Mouse (Mus musculus) embryonic fibroblast, embryonic 13.5 days (primary cell): Measurements from ENCODE around the gene Acer2. TPM values are rescaled to one million over a fixed set of nuclear protein-coding genes. Genes with fewer than 3 reads are reported as not detected.

ENCODE experiments used
- H3K27ac ChIP-seq: 2 replicates; pipeline ENCODE4 v1.5.1; 2012; ENCODE audit warnings: low read length, control low read depth, inconsistent platforms; ENCODE audit not compliant: insufficient read depth
- H3K4me1 ChIP-seq: 2 replicates; pipeline ENCODE4 v1.6.1; 2011; ENCODE audit warnings: low read length; ENCODE audit not compliant: control insufficient read depth, insufficient read depth
- H3K4me3 ChIP-seq: 2 replicates; pipeline ENCODE4 v1.5.1; 2011; ENCODE audit warnings: mild to moderate bottlenecking, control low read depth, low read length; ENCODE audit not compliant: insufficient read depth
- CTCF ChIP-seq: IDR thresholded peaks from 2 replicates; pipeline ENCODE4 v1.5.1; 2011; ENCODE audit warnings: mild to moderate bottlenecking, control low read depth, low read length, moderate library complexity, borderline replicate concordance; ENCODE audit not compliant: insufficient read depth
- POLR2A ChIP-seq: IDR thresholded peaks from 2 replicates; pipeline ENCODE4 v1.6.1; 2011; ENCODE audit warnings: low read depth, mild to moderate bottlenecking, control low read depth, low read length, moderate library complexity
- polyA plus RNA-seq: library from polyadenylated mRNA; stranded (reverse); fragments of >200 nt; gene quantifications from 2 replicates; pipeline ENCODE4 v1.2.4, GENCODE M21; 2011; ENCODE audit warnings: low read depth; ENCODE audit not compliant: missing spikeins, insufficient read length

Gene Acer2
- polyA plus RNA-seq, 1 experiment: 0.77 TPM

DNA sequence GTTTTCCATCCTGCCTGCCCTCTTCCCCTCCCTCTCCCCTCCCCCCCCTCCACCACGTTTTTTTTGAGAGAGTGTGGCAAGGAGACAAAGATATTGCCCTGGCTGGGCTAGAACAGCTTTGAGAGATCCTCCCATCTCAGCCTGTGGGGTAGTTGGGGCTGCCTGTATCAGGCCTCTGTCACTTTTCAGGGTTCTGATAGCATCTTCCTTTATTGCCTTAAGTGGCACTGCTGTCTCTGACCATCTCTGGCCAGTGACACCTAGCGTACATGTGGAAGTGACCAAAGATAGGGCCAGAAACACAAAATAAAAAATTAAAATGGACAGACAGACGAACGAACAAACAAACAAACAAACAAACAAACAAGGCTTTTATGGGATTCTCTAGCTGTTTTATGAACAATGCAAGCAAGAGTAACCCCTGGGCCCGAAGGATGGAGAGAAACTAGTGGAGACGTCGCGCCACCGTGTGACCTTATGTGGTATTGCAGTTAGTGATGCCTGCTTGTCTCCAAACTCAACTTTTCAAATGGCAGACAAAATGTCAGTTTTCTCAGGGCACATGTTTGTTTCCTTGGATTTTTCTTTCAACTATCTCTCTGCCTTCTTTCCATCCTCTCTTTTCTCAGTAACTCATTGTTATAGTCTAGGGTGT lies 50.7 kb downstream of the Acer2 start:
- Histone ChIP-seq H3K4me3 (no peak overlapping the region), H3K4me1 (no peaks in the 10 kb centered on the region), H3K27ac (no peak overlapping the region)
- TF ChIP-seq CTCF: peak; percentile 92
- TF ChIP-seq POLR2A: no peak

DNA sequence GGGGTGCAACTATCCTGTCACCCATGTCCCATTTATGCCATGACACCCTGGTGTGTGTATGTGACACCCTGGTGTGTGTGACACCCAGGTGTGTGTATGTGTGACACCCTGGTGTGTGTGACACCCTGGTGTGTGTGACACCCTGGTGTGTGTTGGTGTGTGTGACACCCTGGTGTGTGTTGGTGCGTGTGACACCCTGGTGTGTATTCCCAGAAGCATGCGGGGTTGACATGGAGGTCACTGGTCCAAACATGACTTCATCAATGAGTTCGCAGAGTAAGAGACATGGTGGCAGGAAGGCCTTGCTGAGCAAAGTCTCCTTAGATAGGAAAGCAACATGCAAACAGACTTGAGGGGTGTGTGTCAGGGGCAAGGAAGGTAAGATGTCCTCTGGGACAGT lies 52.8 kb downstream of the Acer2 start:
- TF ChIP-seq POLR2A (no peak), CTCF (no peak)
- H3K4me3 ChIP-seq: no peak overlapping the region

DNA sequence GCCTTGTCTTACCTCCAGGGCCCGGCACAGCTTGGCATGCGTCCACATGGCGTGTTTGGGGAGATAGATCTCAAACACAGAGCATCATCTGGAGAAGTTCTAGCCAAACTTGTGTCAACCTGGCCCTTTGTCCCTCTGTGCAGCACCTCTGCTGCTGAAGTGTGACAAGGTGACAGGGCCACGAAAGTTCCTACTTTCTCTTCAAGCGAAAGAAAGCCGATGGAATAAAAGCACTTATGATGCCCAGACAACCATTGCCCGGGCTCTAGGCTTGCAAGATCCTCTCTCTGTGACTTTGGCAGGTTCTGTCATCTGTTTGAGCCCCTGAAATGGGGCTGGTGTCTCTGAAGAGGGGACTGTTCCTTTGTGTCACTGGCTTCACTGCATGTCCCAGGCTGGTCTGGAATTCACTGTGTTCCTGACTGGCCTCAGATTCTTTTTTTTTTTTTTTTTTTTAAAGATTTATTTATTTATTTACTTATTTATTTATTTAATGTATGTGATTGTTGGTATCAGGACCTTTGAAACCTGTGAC lies 56.0 kb downstream of the Acer2 start:
- no peaks in the 10 kb centered on the region for H3K4me1 ChIP-seq
- TF ChIP-seq CTCF: no peak
- TF ChIP-seq POLR2A: no peak
- no peak overlapping the region for H3K27ac ChIP-seq
- H3K4me3 ChIP-seq: no peak overlapping the region

More for the DNA sequence above, 52.8 kb downstream of the Acer2 start:
- Histone ChIP-seq H3K4me1 (no peaks in the 10 kb centered on the region), H3K27ac (no peak overlapping the region)

DNA sequence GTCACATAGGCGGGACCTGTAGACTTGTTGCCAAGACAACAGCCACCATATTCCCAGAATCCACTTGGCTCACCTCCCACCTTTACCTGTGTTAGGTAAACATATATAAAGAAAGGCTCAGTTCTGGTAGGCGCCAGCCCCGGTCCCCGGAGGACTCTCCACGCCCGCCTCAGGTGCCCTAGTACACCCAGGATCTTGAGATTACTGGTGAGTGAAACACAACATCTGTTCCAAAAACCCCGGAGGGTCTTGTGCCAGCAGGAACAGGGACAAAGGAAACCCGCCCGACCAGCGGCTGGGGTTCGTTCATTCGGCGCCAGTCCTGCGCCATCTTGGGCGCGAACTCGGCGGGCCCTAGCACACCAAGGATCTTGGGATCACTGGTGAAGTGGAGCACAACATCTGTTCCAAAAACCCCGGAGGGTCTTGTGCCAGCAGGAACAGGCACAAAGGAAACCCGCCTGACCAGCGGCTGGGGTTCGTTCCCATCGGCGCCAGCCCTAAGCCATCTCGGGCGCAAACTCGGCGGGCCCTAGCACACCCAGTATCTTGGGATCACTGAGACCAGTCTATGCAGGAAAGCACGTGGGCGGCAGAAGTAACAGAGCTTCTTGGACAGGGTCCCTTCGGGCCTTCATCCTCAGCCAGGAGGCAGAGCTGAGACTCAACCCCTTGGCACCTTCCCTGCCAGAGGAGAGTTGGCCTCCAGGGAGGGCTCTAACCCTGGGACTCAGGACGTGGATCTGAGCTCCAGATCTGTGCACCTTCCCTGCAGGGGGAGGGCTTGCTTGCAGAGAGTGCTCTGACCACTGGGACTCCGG lies 56.6 kb downstream of the Acer2 start:
- H3K4me1 ChIP-seq: no peaks in the 10 kb centered on the region
- no peak overlapping the region for H3K4me3 ChIP-seq
- TF ChIP-seq CTCF (no peak), POLR2A (no peak)
- no peak overlapping the region for H3K27ac ChIP-seq

DNA sequence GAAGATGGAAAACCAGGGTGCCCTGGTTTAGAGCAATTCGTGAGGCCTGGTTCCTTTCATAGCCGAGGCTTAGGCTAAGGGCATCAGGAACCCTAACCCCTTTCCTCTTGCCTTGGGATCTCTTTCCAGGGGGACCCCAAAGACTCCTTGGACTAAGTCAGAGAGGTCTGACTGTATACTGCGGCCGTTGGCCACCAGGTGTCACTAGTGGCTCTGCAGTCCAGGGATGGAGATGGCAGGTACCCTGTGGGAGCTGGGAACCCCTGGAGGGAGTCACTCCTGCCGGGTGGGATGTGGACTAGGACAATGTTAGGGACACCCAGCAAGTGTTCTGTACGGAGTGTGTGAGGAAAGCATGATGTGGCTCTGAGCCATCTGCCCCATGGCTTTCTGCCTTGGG lies 58.8 kb downstream of the Acer2 start:
- TF ChIP-seq POLR2A (no peak), CTCF (no peak)
- no peak overlapping the region for H3K4me3 ChIP-seq
- no peak overlapping the region for H3K27ac ChIP-seq
- no peaks in the 10 kb centered on the region for H3K4me1 ChIP-seq

DNA sequence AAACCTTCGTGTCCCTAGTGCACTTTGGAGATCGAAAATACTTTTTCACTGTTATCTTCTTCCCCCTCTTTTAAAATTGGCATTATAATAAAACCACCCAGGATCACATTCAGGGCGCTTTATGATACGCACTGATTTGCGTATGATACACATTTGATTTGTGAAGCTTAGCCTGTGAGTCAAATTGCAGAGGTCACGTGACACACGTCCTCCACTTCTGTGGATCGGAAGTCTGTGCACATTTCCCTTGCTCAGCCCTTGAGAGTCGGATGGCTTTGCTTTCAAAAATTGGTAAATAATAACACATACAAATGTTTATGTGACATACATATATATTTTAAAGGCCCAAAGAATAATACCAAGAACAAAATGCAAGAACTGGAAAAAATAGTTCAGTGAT lies 62.0 kb downstream of the Acer2 start:
- Histone ChIP-seq H3K4me1 (no peaks in the 10 kb centered on the region), H3K4me3 (no peak overlapping the region)
- TF ChIP-seq POLR2A (no peak), CTCF (no peak)

DNA sequence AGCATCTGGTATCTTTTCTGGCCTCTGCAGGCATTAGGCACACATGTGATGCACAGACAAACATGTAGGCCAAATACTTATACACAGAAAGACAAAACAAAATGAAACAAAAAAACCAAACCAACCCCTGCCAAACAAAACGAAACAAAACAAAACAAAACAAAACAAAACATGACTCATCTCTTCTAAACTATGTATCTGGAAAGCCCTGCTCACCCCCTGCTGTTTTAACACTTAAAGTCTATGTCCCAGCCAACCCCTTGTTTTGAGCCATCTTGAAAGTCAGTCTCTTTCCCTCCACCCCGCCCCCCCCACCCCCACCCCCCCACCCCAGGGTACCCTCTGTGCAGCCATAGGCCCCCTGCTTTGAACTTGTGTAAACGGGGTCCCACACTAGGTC lies 62.5 kb downstream of the Acer2 start:
- Histone ChIP-seq H3K4me1 (no peaks in the 10 kb centered on the region), H3K4me3 (no peak overlapping the region), H3K27ac (no peak overlapping the region)
- TF ChIP-seq POLR2A: no peak
- no peak for TF ChIP-seq CTCF

More for the DNA sequence above, 62.0 kb downstream of the Acer2 start:
- no peak overlapping the region for H3K27ac ChIP-seq

DNA sequence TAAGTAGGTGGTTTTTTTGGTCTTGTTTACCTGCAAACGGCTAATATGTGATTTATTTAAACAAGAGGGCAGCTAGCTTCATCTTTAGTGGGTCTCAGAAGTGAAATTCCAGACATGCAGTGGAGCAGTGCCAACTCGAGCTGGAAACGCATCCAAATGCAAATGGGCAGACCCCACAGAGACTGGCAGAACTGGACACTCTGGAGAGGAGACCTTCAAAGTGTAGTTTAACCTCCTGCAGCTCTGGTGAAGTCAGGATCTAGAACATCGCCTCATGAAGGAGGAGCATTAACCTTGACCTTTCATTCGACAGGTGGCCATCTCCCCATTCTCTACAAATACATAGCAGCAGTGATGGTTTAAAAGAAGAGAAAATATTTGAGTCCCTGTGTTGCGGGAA lies 68.5 kb downstream of the Acer2 start:
- no peaks in the 10 kb centered on the region for H3K4me1 ChIP-seq
- no peak overlapping the region for H3K4me3 ChIP-seq
- no peak for TF ChIP-seq POLR2A
- TF ChIP-seq CTCF: no peak
- no peak overlapping the region for H3K27ac ChIP-seq

DNA sequence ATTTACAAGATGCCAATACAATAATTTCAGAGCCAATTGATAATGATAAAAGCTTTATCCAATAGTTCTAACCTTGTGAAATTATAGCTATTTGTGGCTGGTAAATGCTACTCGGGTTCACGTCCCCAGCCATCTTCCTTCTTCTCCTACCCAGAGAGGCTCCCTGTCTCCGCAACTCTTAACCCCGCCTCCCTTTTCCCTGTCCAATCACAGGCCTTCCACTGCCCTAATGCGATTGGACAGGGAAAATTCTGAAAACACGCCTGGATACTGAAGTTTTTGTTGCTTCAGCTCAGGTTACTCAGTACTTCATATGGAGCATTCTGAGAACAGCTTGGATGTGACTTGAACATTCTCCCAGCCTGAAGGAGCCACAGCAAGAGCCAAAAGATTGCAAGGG lies 69.1 kb downstream of the Acer2 start:
- H3K4me3 ChIP-seq: no peak overlapping the region
- no peak for TF ChIP-seq POLR2A
- TF ChIP-seq CTCF: no peak
- H3K27ac ChIP-seq: no peak overlapping the region
- H3K4me1 ChIP-seq: no peaks in the 10 kb centered on the region

DNA sequence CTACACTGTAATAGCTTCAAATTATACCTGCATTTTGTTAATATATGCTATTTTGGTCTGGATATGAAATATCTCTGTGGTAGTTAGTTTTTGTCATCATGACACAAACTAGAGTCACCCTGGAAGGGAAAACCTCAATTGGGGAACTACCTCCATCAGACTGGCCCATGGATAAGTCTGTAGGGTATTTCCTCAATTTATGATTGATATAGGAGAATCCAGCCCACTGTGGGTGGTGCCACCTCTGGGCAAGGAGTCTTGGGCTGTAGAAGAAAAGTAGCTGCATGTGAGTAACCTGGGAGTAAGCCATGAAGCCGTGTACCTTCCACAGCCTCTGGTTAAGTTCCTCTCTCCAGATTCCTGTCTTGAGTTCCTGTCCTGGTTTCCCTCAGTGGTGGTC lies 74.6 kb downstream of the Acer2 start:
- no peaks in the 10 kb centered on the region for H3K4me1 ChIP-seq
- no peak overlapping the region for H3K4me3 ChIP-seq
- H3K27ac ChIP-seq: no peak overlapping the region
- TF ChIP-seq CTCF (no peak), POLR2A (no peak)
